Mouse (Mus musculus): ENCODE measurements around the gene Ide. TPM values are rescaled to one million over a fixed set of nuclear protein-coding genes. Genes with fewer than 3 reads are reported as not detected.

The Ide gene
- total and polyA plus RNA-seq, 3 experiments = 56.0 to 116 (median 79.5) TPM

DNA sequence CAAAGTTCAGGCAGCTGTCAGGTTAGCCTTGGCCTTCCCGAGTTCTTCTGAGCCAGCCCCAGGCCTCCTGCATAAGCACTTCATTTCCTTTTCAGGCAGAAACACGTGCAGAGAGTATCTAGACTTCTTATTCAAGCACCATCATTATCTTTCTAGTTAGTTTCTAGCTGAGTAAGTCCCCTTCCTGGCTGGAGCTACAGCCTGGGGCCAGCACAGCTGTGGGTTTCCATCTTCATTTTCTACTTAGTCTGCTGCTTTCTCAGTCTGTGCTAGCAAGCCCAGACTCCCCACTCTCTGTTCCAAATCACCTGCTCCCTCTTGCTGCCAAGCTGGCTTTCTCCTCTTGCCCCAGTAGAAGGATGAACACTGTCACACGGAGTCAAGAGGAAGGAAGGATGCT, 90.8 kb downstream of the Ide start (continued):
- TF ChIP-seq ZNF384 (IDR thresholded peaks at IDR 0.05; ENCODE audit: low read depth, low read length) = no peak
- no peak for TF ChIP-seq NRF1 (IDR thresholded peaks at IDR 0.05; ENCODE audit: low read depth, low read length)
- TF ChIP-seq MXI1 (IDR thresholded peaks at IDR 0.05; ENCODE audit: low read depth, low read length) = peak; percentile 15; the same call in 1 of the 2 replicates
- no peak for TF ChIP-seq MAZ (IDR thresholded peaks at IDR 0.05; ENCODE audit: low read depth, low read length)
- no peak for TF ChIP-seq ZKSCAN1 (IDR thresholded peaks at IDR 0.05; ENCODE audit: borderline replicate concordance, low read depth, low read length)

GRCm38 (mm10) chr19:37242707-37243106, 94.9 kb downstream of the Ide start:
- Histone ChIP-seq H3K4me1 (ENCODE audit: control insufficient read depth in 1 of 2, insufficient read depth in 2 of 2) (peaks cover 16 to 26% of the 10 kb centered on the region in 2 experiments), H3K4me2 (ENCODE audit: insufficient read depth, low read depth, poor library complexity, severe bottlenecking) (no peak overlapping the region), H3K9ac (ENCODE audit: insufficient read depth, low read depth) (no peak overlapping the region), H3K79me2 (replicated peaks; ENCODE audit: control insufficient read depth, extremely low read depth, insufficient read depth, poor library complexity, severe bottlenecking) (no peaks in the 10 kb centered on the region), H3K27ac (ENCODE audit: insufficient read depth, low read depth) (no peak overlapping the region), H3K4me3 (replicated peaks in 1 of 3; ENCODE audit: low read depth in 2 of 3, low read length in 2 of 3, poor library complexity in 1 of 3) (no peak overlapping the region), H3K9me3 (replicated peaks; ENCODE audit: low read length) (peaks cover 2% of the 10 kb centered on the region), H3K27me3 (replicated peaks) (no peaks in the 10 kb centered on the region), H3K36me3 (replicated peaks in 1 of 2; ENCODE audit: control insufficient read depth in 1 of 2, insufficient read depth in 1 of 2, low read length in 1 of 2) (peaks cover 0 to 4% of the 10 kb centered on the region in 2 experiments)
- no peak for DNase-seq (ENCODE audit: extremely low read depth)
- dilution Hi-C loops (cut with MboI; ENCODE audit: extremely low pct_ligation_motif_present, extremely low pct_unique_long_range_greater_than_20kb, low sequenced_read_pairs) (no loop called here), in situ Hi-C loops (cut with MboI; ENCODE audit: low pct_ligation_motif_present, low pct_unique_long_range_greater_than_20kb, low sequenced_read_pairs) (no loop called here)
- no peak for TF ChIP-seq USF2 (conservative IDR thresholded peaks at IDR 0.05; ENCODE audit: low read depth, low read length)
- TF ChIP-seq IRF4 (IDR thresholded peaks at IDR 0.05; ENCODE audit: low read depth, low read length) = no peak
- TF ChIP-seq ZC3H11A (IDR thresholded peaks at IDR 0.05; ENCODE audit: low read depth, low read length) = no peak
- no peak for TF ChIP-seq JUND (conservative IDR thresholded peaks at IDR 0.05; ENCODE audit: low read depth, low read length)
- no peak for TF ChIP-seq MAX (IDR thresholded peaks at IDR 0.05; ENCODE audit: low read length)
- TF ChIP-seq MAZ (IDR thresholded peaks at IDR 0.05; ENCODE audit: low read depth, low read length) = no peak
- TF ChIP-seq ZNF384 (IDR thresholded peaks at IDR 0.05; ENCODE audit: low read depth, low read length) = no peak

DNA sequence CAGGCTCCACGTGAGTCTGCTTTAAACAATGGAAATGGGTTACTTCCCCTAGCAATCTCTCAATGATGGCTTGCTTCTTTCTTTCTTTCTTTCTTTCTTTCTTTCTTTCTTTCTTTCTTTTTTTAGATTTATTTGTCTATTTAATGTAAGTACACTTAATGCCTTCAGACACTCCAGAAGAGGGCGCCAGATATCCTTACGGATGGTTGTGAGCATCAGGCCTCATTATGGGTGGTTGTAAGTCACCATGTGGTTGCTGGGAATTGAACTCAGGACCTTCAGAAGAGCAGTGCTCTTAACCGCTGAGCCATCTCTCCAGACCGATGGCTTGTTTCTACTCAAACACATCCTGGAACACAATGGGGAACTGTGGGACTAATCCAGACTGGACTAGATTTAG, 96.5 kb downstream of the Ide start:
- DNase-seq (ENCODE audit: extremely low read depth) = peak; percentile 48
- TF ChIP-seq CTCF (conservative IDR thresholded peaks at IDR 0.05 in 1 of 2, IDR thresholded peaks at IDR 0.05 in 1 of 2; ENCODE audit: low read depth in 2 of 2, low read length in 2 of 2) = peak in 1 of 2 experiments; percentile 48; a peak in 2 of 4 replicates
- no peak for TF ChIP-seq EP300 (IDR thresholded peaks at IDR 0.05; ENCODE audit: low read length)
- no peak for TF ChIP-seq ELF1 (IDR thresholded peaks at IDR 0.05; ENCODE audit: low read depth, low read length)
- TF ChIP-seq SMC3 (IDR thresholded peaks at IDR 0.05; ENCODE audit: low read depth, low read length) = peak; percentile 36
- peak; percentile 40 for TF ChIP-seq RAD21 (IDR thresholded peaks at IDR 0.05; ENCODE audit: low read depth, low read length)
- TF ChIP-seq MEF2A (IDR thresholded peaks at IDR 0.05; ENCODE audit: borderline replicate concordance, low read depth, low read length) = no peak
- no peak for TF ChIP-seq HCFC1 (IDR thresholded peaks at IDR 0.05; ENCODE audit: low read depth, low read length)
- TF ChIP-seq PAX5 (IDR thresholded peaks at IDR 0.05; ENCODE audit: low read length) = no peak
- no peak for TF ChIP-seq KAT2A (IDR thresholded peaks at IDR 0.05; ENCODE audit: insufficient replicate concordance, low read length)
- H3K79me2 ChIP-seq (replicated peaks; ENCODE audit: control insufficient read depth, extremely low read depth, insufficient read depth, poor library complexity, severe bottlenecking) = no peaks in the 10 kb centered on the region
- dilution Hi-C loops (cut with MboI; ENCODE audit: extremely low pct_ligation_motif_present, extremely low pct_unique_long_range_greater_than_20kb, low sequenced_read_pairs) = no loop called here
- no peak overlapping the region for H3K27ac ChIP-seq (ENCODE audit: insufficient read depth, low read depth)
- in situ Hi-C loops (cut with MboI; ENCODE audit: low pct_ligation_motif_present, low pct_unique_long_range_greater_than_20kb, low sequenced_read_pairs) = no loop called here
- H3K4me3 ChIP-seq (replicated peaks in 1 of 3; ENCODE audit: low read depth in 2 of 3, low read length in 2 of 3, poor library complexity in 1 of 3) = no peak overlapping the region
- peaks cover 0 to 4% of the 10 kb centered on the region in 2 experiments for H3K36me3 ChIP-seq (replicated peaks in 1 of 2; ENCODE audit: control insufficient read depth in 1 of 2, insufficient read depth in 1 of 2, low read length in 1 of 2)
- H3K4me1 ChIP-seq (ENCODE audit: control insufficient read depth in 1 of 2, insufficient read depth in 2 of 2) = peaks cover 7 to 11% of the 10 kb centered on the region in 2 experiments
- H3K9ac ChIP-seq (ENCODE audit: insufficient read depth, low read depth) = no peak overlapping the region
- H3K4me2 ChIP-seq (ENCODE audit: insufficient read depth, low read depth, poor library complexity, severe bottlenecking) = no peak overlapping the region
- no peaks in the 10 kb centered on the region for H3K27me3 ChIP-seq (replicated peaks)
- H3K9me3 ChIP-seq (replicated peaks; ENCODE audit: low read length) = peaks cover 2% of the 10 kb centered on the region

Data from CH12.LX (cell line).